Mouse (Mus musculus): ENCODE measurements around the gene Stag3. TPM values are rescaled to one million over a fixed set of nuclear protein-coding genes. Genes with fewer than 3 reads are reported as not detected.
A peak's percentile ranks its signal among the peaks of the same experiment; 100 is the strongest.

Stag3 gene
- total RNA-seq, 4 experiments from 2014 or later: 0.36 to 1.2 (median 0.89) TPM

DNA sequence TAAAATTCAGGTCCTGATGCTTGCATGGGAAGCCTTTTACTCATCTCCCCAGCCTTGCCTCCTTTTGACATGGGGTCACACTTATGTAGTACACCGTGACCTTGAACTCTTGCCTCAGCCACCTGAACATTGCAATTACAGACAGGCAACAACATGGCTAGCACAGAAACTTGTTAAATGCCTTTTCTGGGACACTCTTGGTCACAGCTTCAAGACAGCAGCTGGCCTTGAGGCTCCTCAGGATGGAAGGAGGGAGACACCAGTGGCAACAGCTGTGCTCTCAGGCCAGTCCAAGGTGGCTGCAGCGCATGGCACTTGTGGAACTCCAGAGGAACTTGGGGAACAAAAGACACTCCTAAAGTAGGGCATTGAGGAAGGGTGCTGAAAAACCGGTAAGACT, 12.9 kb upstream of the Stag3 start:
- peak in 1 of 2 experiments; percentile 4 for DNase-seq (ENCODE audit: low spot score in 2 of 2)

DNA sequence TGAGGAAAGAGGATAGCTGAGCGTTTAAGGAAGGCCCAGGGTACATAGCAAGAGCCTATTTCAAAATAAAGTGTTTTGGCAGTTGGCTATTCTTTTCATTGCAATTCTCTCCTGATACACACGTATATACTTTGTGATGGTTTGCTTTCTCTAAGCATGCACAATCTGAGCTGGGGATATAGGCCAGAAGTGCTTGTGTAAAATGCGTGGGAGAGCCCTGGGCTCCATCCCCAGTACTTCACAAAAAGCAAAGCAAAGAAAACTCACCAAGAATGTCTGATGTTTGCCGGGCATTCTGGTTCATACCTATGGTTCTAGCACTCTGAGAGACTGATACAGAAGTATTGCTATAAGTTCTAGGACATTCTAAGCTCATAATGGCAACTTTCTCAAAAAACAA, 11.1 kb upstream of the Stag3 start:
- DNase-seq (ENCODE audit: low spot score in 2 of 2): no peak

DNA sequence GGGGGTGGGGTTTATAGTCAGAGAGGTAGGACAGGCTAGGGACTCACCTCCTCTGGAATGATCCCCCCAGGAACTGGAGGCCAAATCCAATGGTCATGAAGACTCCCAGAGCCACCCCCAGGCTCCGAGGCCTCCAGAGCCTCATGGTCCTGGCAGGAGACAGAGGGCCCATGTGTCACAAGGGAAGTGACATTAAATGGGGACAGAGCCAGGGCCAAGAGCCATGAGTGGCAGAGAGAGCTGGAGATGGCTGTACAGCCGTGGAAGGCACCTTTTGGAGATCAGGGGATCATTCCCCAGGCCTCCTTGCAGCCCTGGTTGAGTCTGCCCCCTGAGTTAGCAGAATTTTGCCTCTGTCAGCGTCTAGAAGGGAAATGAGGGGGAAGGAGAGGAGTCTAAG, 8.8 kb upstream of the Stag3 start:
- DNase-seq (ENCODE audit: low spot score in 2 of 2): no peak

DNA sequence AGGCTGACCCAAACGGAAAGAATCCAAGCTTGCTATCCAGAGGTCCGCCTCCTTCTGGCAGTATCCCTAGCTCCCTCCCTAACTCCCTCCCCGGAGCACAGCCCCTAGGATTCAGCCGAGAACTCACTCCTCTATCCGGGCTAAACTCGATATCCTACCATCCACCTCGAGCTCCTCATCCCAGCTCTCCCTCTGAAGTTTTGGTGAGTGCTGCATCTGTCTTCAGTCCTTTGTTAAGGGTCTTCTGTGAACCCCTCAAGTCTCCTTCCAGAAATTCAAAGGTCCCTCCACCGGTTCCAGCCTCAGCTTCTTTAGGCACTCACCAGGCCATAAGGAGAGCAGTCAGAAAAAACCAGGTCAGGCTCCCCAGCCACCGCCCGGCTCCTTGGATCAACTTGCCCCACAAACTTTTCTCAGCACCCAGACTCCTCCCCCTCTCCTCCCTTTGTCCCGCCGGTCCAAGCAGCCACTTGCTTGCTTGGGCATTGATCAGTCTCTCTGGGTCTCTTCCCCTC, 7.6 kb upstream of the Stag3 start, which contains the start of gene Gal3st4:
Gal3st4 (minus strand) TSS at position 432 of the 515 bp plus-strand sequence.
- no peak for DNase-seq (ENCODE audit: low spot score in 2 of 2)

DNA sequence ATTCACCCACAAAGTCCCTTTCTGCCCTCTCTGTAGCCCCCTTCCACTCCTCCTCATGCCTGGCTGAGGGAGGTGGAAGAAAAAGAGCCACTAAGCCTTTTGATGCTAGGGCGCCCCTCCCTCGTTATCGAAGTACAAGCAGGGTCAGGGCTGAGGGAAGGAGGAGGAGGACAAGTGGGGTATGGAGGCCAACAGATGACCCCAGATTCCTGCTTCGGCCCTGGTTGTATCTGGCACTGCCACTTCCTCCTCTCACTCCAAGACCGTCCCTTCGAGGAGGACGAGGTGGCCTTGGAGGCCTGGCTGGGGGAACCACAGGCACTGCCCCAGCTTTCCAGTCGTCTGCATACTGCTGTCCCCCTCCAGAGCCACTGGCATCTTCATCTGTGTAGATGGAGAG, 5.9 kb upstream of the Stag3 start:
- DNase-seq (ENCODE audit: low spot score in 2 of 2): no peak

DNA sequence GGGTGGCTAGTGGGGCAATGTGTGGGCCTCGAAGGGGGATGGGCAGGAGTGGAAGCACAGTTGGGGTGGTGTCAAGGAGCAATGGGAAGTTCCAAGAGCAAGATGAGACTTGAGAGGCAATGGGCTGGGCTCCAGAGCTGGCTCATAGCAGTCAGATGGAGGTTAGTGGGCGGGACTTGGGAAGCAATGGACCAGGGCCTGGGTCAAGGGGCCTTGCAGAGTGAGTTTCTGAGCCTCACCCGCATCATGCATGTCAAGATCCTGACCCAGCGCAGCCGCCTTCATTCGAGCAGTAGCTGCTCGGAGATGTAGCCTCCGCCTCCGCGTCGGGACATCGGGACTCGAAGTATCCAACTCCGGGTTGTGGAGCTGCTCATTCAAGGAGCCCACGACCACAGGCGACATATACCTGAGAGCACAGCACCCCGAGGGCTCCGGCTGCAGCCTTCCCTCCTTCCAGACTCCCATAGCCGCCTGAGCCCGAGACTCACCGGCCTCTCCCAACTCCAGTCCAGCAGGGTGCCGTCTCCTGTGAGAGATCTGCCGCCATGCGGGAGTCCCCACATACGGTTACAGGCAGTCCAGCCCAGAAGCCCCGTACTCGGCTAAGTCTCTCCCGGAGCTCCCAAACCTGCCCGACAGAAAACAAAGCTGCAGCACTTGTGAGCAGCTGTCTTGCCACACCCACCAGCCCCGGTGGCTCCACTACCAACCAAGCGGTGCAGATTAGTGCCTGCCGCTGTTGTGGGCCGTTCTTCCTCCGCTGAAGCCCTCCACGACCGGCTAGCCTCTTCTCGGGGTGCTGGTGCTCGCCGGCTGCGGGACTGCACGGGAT, 4.6 kb upstream of the Stag3 start:
- DNase-seq (ENCODE audit: low spot score in 2 of 2): no peak

DNA sequence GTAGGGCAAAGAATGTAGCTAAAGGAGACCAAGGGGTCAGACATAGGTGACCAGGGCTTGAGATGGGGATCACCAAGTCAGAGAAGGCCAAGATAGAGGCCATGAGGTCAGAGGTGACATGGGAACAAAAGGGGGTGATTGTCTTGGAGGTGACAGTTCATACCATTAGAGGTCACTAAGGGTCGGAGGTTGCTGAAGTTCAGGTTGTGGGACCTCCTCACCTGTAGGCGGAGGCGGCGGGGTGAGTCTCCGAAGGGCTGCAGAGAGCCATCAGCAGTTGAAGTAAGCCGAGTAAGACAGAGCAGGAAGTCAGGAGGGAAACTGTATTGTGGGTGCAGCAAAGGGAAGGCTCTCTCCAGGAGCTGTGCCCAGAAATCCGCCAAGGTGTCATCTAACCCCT, 2.0 kb upstream of the Stag3 start:
- no peak for DNase-seq (ENCODE audit: low spot score in 2 of 2)

DNA sequence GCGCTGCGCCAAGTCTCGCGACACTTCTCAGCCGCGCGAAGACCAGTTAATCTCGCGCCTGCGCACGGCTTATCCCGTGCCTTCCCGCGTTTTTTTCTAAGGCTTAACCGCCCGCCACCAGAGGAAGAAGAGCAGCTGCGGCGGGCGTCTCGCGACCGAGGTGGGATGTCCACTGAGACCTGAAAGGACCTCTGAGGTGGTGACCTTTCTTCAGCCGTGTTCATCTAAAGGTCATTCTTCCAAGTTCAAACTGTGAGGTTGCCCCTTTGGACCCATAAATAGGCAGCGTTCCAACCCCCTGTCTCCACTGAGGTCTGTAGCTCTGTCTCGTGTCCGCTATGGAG, 357 bp downstream of the Stag3 start:
- DNase-seq (ENCODE audit: low spot score in 2 of 2): no peak

DNA sequence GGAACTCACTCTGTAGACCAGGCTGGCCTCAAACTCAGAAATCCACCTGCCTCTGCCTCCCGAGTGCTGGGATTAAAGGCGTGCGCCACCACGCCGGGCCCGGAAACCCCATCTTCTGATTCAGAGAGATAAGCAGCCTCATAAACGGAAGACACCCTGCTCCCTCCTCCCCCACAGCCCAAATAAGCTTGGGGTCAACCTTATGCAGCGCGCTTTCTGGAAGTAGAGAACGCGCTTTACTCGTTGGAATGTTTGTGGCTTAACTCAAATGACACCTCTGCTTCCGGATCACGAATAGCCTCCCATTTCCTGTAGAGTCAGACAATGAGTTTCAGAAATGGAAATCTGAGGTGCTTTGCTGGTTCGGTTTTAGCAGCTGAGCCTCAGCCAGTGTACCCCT, 789 bp downstream of the Stag3 start:
- DNase-seq (ENCODE audit: low spot score in 2 of 2): no peak

DNA sequence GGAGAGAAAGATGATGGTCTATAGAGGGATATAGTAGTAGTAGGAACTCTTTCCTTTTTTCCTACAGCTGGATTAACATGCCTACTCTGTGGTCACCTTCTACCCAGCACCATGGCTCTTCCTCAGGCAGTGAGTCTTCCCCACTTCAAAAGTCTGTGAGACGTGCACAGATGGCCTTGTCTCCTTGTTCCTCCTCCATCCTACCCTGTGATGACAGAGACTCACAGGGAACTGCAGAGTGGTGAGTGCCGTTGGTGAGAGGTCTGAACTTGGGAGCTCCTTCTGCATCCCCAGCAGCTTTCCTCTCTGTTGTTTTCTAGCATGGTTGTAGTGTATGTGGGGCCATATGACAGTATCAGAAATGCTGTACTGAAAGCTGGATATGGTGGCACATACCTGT, 1.8 kb downstream of the Stag3 start:
- DNase-seq (ENCODE audit: low spot score in 2 of 2): no peak

DNA sequence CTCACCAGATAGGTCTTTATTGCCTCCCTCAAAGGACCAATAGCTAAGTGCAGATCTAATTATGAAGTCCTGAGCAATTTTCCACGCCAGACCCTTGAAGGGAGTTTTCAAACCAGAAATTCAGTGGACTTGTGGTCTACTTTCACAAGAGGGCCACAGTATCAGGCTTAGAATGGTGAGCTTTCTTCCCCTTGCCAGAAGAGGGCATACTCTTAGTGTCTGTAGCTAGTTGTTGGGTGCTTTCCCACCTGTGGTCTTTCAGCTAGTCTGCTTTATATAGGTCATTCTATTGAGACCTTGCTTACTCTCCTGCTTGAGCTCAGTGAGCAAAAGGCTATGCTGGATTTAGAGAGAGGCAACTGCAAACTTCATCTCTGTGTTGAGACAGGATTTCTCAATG, 3.5 kb downstream of the Stag3 start:
- DNase-seq (ENCODE audit: low spot score in 2 of 2): no peak

DNA sequence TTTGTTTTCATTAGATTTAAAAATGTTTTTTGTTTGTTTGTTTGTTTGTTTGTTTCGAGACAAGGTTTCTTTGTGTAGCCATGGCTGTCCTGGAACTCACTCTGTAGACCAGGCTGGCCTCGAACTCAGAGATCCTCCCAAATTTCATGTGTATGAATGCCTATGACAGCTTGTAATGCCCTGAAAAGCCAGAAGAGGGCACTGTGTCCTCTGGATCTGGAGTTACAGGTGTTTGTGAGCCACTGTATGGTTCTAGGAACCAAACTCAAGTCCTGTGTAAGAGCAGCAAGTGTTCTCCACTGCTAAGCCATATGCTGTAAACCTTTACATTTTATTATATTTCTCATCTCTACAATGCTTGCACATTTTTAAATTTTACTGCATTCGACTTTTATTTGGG, 7.8 kb downstream of the Stag3 start:
- no peak for DNase-seq (ENCODE audit: low spot score in 2 of 2)

DNA sequence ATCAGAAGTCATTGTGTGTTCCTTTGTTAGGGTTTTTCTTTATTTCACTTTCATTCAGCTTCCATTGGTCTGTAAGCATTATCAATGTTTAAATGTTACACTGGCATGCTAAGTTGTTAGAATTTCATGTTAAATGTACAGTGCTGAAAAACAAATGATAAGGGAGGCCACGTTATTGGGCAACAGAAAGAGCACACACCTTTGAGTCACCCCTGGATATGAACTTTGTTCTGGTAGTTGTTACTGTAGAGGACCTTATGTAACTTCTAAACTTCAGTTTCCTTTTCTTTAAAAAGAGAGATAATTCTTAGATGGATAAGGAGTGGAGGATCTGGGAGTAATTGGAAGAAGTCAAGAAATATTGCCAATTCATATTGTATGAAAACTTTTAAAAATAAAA, 11.6 kb downstream of the Stag3 start:
- DNase-seq (ENCODE audit: low spot score in 2 of 2): no peak

DNA sequence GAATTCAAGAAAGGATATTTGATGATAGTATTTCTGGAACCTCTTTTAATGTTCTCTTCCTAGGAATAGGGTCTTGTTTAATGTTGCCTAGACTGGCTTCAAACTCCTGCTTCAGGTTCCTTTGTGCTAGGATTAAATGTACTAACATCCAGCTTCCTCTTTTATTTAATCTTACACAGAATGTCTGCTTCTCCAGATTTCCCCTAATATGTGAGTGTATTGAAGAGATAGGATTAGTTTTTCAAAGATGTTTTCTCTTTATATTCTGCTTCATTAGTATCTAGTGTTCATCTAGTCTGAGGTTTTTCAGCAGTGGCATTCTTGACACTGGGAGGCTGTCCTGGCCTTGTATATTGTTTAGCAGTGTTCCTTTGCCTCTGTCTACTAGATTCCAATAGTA, 14.1 kb downstream of the Stag3 start:
- DNase-seq (ENCODE audit: low spot score in 2 of 2): no peak

DNA sequence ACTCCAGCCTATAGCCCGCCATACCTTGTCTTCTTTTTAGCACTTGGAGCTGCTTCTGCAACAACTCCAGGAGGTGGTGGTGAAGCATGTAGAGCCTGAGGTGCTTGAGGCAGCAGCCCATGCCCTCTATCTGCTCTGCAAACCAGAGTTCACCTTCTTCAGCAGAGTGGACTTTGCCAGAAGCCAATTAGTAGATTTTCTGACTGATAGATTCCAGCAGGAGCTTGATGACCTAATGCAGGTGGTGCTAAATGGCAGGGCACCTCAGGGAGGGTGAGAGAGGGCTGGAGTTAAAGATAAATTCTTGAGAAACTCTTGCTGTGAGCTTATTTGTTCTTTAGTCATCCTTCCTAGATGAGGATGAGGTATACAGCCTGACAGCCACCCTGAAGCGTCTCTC, 19.6 kb downstream of the Stag3 start:
- no peak for DNase-seq (ENCODE audit: low spot score in 2 of 2)

DNA sequence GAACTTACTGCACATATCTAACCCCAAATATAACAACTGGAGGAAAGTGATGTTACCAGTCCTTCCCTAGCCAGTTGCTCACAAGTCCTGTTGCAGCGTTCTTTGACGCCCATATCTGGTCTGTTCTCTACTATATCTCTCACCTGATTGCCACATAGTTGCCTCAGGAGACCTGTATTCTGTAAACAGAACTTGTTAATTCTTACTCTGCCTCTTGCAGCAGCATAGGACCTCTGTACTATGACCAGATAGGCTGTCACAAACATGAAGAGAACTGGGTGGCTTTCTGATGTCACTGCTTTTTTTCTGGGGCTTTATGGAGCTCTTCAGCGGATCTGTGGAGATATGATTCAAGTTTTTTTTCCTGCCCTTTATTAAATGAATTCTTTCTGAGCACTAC, 32.8 kb downstream of the Stag3 start:
- no peak for DNase-seq (ENCODE audit: low spot score in 2 of 2)

DNA sequence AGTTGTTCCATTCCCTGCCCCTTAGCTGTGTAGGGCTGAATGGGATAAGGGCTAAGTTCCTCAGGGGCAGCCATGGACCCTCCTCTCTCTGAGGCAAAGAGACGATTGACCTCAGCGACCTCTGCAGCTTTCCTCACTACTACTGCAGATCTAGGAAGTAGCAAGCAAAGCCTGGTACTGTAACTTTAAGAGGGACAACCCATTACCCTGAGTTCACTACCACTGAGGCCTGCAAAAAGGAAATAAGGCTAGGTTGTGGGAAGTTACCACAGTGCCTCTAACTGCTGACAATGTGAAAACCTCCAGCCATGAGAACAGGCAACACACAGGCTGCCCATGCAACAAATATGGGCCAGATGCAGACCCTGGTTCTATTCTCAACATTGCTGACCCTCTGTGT, 61.6 kb downstream of the Stag3 start, which contains the start of gene Pvrig:
Pvrig (plus strand) TSS at position 301 of the 400 bp plus-strand sequence.
- no peak for DNase-seq (ENCODE audit: low spot score in 2 of 2)

DNA sequence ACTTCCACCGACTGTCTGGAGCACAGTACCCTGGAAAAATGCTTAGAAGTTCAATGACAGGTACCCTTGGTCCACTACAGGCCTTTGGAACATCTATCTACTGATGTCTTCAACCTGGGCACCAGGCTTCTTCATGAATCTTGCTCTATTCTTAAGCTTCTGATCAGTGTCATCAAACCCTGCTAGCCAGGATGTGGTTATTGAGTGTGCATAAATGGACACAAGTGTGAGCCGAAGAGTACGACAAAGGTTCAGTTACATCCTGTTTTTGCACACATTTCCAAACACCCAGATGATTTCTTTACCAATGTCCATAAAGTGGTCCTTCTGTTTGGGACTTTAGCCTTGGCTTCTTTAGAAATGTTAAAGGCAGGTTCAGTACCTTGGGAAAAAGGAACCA, 63.2 kb downstream of the Stag3 start:
- DNase-seq (ENCODE audit: low spot score in 2 of 2): no peak

Other genes with a start within 250 kb of the Stag3 start
- gene Smok3c, start 227.0 kb upstream of the Stag3 start, total RNA-seq (2022): not detected
- 10 to 100 TPM; 39.6 to 44.7 (median 42.9) TPM for gene Zkscan1, start 195.2 kb upstream of the Stag3 start, total RNA-seq (2022)
- gene Zscan21, start 163.3 kb upstream of the Stag3 start, total RNA-seq (2022): 10 to 100 TPM; 15.9 to 17.8 (median 16.3) TPM
- 10 to 100 TPM; 11.6 to 14.0 (median 13.4) TPM for gene Zfp113, start 124.5 kb upstream of the Stag3 start, total RNA-seq (2022)
- 100 to 1,000 TPM; 133 to 147 (median 144) TPM for gene Cops6, start 119.2 kb upstream of the Stag3 start, total RNA-seq (2022)
- 10 to 100 TPM; 21.6 to 28.1 (median 24.0) TPM for gene Ap4m1, start 108.2 kb upstream of the Stag3 start, total RNA-seq (2022)
- 10 to 100 TPM; 15.2 to 17.9 (median 15.9) TPM for gene Mcm7, start 107.8 kb upstream of the Stag3 start, total RNA-seq (2022)
- 10 to 100 TPM; 34.6 to 42.1 (median 38.8) TPM for gene Taf6, start 92.8 kb upstream of the Stag3 start, total RNA-seq (2022)
- 10 to 100 TPM; 11.7 to 14.7 (median 12.5) TPM for gene Cnpy4, start 92.8 kb upstream of the Stag3 start, total RNA-seq (2022)
- 1 to 10 TPM; 7.4 to 9.1 (median 8.5) TPM for gene Mblac1, start 85.9 kb upstream of the Stag3 start, total RNA-seq (2022)
- gene Nxpe5, start 54.3 kb upstream of the Stag3 start, total RNA-seq (2022): under 1 TPM in 3 of 4 experiments, not detected in 1; 0.19 to 0.23 (median 0.22) TPM
- 10 to 100 TPM; 50.8 to 61.6 (median 55.1) TPM for gene Lamtor4, start 24.8 kb upstream of the Stag3 start, total RNA-seq (2022)
- gene BC037034, start 16.2 kb upstream of the Stag3 start, total RNA-seq (2022): 10 to 100 TPM; 60.5 to 70.0 (median 66.1) TPM
- gene Gal3st4, start 7.4 kb upstream of the Stag3 start, total RNA-seq (2022): 1 to 10 TPM; 2.8 to 5.2 (median 3.9) TPM
- not detected for gene Gm43720, start 282 bp upstream of the Stag3 start, total RNA-seq (2022)
- gene Gpc2, start 235 bp upstream of the Stag3 start, total RNA-seq (2022): 1 to 10 TPM in 3 of 4 experiments, under 1 TPM in 1; 0.94 to 1.7 (median 1.3) TPM
- gene Pvrig, start 61.7 kb downstream of the Stag3 start, total RNA-seq (2022): 1 to 10 TPM in 1 of 4 experiments, under 1 TPM in 3; 0.34 to 1.1 (median 0.59) TPM
- gene Zfp157, start 161.2 kb downstream of the Stag3 start, total RNA-seq (2022): 10 to 100 TPM; 20.6 to 23.6 (median 20.8) TPM